Mouse (Mus musculus) layer of hippocampus, postnatal 14 days (tissue): Measurements from ENCODE around the gene 1520401A03Rik. TPM values are rescaled to one million over a fixed set of nuclear protein-coding genes. Genes with fewer than 3 reads are reported as not detected.
A peak's percentile ranks its signal among the peaks of the same experiment; 100 is the strongest.

Source experiments
- DNase-seq, 2 experiments: peaks; one replicate each; pipeline ENCODE4 v3.0.0; 2021 to 2022; ENCODE audit warnings: low spot score in 2 of 2, mixed read lengths in 1 of 2
- total RNA-seq, 2 experiments: library from RNA; stranded (reverse); gene quantifications; 2 replicates each; pipeline ENCODE4 v1.2.3; 2021

1520401A03Rik gene
- total RNA-seq, 2 experiments from 2014 or later = 0.14 to 0.16 TPM

DNA sequence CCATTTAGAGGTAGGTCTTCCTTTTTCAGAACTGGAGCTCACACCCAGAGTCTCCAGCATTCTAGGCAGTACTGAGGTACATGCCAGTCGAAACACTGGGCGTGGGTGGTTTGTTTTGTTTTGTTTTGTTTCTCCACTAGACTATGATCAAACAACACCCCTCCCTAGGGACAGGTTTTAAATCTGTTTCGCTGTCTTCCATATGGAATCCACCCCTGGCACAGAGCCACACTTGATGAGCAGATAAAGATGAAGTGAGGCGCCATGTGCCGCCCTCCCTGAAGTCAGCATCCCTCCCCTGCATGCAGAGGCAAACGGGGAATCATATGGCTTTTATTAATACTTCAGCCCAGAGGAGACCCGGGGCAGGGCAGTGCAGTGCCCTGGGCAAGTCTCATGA, 17.8 kb downstream of the 1520401A03Rik start:
- DNase-seq = peak in 1 of 2 experiments; percentile 26

DNA sequence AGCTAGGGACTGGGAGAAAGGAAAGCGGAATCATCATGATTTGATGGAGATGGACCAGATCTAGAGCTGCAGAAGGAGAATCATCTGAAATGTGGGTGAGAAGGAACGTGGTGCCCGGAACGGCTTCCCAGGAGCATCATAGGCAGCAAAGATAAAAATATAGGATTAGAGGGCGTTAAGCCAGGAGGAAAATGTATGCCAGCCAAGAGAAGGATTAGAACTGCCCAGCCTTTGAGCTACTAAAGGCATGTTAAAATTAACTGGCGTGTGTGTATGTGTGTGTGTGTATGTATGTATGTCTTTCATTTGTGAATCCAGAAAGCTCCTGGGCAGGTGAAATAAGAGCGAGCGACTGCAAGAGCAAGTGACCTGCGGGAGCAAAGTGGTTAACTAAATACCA, 19.3 kb downstream of the 1520401A03Rik start:
- DNase-seq = no peak

DNA sequence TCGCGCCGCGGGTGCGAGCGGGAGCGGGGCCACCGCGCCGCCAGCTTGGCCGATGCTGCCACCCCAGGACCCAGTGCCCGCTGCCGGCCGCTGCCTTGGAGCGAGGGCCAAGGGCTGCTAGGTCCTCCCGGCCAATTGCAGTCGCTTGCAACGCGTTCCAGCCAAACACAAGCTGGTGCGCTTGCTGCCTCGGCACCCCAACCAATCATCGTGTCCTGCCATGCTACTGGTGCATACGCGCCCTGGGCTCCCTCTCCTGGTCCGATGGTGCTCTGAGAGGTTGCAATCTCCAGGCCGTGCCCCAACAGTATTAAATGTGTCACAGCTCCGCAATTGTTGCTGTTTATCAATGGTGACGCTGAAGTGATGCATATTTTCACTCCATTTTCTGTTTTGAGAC, 22.5 kb downstream of the 1520401A03Rik start:
- peak; percentile 83 to 93 for DNase-seq

DNA sequence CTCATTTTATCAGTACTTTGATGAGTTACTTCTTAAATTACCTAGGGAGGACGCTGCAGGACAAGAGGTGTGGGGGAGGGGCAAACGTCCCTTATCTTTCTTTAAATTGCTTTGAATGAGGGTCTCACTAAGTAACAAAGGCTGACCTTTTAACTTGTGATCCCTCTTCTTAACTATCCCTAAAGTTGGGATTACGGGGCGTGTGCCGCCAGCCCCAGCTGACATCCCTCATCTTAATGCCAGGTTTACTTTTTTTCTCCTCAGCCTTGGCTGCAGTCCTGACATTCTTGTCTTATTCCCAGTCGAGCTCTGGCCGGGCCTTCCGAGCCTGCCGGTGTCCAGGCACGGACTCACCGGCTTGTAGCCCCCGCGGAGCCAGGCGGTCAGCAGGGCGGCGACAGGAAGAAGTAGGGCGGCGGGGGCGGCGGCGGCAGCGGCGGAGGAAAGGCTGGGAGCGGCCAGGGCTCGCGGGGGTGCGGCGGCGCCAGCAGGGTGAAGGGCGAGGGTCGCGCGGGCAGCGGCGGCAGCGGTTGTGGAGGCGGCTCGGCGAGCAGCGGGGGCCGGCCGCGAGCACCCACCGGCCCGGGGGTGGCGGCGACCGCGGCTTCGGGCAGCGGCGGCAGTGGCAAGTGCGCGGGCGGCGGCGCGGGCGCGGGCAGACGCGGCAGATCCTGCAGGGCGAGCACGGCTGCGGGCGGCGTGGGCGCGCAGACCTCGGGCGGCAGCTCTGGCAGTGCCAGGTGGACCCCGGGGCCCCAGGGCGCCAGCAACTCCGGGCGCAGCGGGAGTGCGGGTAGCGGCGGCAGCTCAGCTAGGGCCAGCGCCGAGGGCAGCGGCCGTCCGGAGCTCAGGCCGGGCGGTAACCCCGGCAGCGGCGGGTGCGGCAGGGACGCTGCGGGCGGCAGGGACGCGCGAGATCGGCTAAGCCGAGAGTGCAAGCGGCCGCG, 23.2 kb downstream of the 1520401A03Rik start:
- peak in 1 of 2 experiments; percentile 17 for DNase-seq

DNA sequence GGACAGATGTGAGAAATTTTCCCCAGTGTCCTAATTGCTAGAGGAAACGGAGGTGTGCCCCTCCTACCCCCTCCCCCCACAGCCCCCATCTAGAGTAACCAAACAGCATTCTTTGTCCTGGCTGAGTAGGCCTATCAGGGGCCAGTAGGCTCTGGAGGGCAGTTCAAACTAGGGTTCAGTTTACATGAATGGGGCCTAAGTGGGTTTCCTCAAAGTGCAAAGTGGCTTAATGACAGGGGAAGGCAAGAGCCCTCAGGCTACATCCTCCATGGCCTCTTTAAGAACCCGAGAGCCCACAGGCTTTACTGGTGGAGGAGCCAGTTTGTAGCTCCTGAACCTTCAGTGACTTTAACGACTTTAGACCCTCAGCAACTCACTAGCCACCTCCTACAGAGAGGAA, 26.8 kb downstream of the 1520401A03Rik start:
- no peak for DNase-seq

- no peak for DNase-seq
Observed at GRCm38 (mm10) chr17:23694491-23694890, 28.1 kb downstream of the 1520401A03Rik start.

GRCm38 (mm10) chr17:23683856-23684672, 38.5 kb downstream of the 1520401A03Rik start, which contains the start of gene Cldn9:
Gene Cldn9 (minus strand): TSS chr17:23684026.
- DNase-seq = no peak

DNA sequence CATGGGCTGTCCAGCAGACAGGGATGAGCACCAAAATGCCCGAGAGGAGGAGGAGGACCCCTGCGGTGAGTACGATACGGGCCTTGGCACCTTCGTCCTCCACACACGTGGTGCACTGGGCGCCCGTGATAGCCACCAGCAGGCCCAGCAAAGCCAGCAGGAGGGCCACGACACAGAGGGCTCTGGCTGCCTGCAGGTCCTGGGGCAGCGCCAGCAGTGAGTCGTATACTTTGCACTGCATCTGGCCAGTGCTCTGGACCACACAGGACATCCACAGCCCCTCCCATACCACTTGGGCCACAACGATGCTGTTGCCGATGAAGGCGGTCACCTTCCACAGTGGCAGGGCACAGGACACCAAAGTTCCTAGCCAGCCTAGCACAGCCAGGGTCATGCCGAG, 39.4 kb downstream of the 1520401A03Rik start:
- DNase-seq = no peak

DNA sequence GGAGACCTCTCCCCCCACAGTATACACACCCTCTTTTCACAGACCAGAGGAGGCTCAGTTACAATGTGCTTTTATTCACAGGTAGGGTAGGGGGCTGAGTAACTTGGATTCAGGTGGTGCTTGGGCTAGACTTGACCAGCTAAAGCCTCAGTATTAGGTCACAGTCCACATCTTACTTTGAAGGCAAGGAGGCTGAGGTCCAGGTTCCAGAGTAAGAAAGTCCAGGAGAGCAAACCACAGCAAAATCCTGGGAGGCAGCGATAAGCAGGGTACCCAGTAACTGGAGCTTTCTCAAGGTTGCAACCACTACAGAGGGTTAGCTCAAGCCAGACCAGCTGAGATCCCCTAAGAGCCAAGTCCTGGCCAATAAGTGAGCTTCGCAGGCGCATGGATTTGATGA, 40.1 kb downstream of the 1520401A03Rik start:
- no peak for DNase-seq

DNA sequence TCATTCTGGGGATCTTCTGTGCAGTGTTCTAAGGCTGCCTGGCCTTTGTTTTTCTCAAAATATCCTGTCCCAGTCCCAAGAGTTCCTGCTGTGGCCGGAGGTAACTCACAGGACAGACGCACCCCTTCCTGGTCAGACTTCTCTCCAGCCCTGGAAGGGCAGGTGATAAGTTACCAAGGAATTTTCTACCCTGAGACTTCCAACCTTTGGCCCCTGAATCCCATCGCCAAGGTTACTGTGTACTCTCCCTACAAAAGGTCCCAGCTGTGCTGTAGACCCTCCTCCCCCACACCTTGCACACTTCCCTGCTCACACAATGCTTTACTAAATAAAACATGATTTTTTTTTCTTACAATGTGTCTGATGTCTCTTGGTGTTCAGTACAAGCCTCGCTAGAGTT, 40.5 kb downstream of the 1520401A03Rik start:
- DNase-seq = no peak

DNA sequence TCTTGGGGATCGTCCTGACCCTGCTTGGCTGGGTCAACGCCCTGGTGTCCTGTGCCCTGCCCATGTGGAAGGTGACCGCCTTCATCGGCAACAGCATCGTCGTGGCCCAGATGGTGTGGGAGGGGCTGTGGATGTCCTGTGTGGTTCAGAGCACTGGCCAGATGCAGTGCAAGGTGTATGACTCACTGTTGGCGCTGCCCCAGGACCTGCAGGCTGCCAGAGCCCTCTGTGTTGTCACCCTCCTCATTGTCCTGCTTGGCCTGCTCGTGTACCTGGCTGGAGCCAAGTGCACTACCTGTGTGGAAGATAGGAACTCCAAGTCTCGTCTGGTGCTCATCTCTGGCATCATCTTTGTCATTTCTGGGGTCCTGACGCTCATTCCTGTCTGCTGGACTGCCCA, 41.5 kb downstream of the 1520401A03Rik start:
- no peak for DNase-seq

- DNase-seq = no peak
Observed at GRCm38 (mm10) chr17:23680336-23680735, 42.2 kb downstream of the 1520401A03Rik start.

DNA sequence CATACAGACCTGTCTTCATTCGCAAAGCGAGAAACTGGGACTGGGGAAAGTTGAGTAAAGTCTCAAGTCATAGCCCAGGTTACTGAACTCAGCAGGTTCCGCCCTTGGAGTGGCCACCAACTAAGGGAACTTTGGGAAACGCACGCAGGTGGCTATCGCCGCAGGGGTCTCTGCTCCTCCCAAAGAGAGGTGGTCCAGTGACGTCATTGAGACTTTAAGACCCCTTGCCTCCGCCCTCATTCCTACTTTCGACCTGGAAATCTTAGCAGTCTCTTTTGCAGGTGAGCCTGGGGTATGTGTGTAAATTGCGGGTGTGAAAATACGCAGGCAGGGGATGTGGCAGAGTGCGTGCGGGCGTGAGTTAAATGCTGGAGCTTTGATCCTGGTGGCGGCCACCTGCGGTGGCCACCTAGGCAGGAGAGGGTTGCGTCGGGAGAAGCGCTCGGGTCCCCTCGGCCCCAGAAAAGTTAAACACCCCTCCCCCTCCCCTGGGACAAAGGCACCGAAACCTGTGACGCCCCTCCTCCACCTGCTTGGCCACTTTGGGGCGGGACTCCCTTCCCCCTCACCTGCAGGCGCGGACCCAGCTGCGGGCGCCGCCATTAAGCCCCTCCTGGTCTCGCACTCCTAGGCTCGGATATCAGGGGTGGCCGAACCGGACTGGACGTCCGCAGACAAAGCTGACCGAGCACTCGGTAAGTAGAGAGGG, 43.3 kb downstream of the 1520401A03Rik start, which contains the start of gene Cldn6:
Gene Cldn6 (plus strand): TSS at position 123 of the 709 bp plus-strand sequence.
- DNase-seq = no peak

GRCm38 (mm10) chr17:23677236-23677679, 45.3 kb downstream of the 1520401A03Rik start, which contains the start of gene Tnfrsf12a:
Gene Tnfrsf12a (minus strand): TSS chr17:23677468.
- DNase-seq = peak; percentile 71 to 84

DNA sequence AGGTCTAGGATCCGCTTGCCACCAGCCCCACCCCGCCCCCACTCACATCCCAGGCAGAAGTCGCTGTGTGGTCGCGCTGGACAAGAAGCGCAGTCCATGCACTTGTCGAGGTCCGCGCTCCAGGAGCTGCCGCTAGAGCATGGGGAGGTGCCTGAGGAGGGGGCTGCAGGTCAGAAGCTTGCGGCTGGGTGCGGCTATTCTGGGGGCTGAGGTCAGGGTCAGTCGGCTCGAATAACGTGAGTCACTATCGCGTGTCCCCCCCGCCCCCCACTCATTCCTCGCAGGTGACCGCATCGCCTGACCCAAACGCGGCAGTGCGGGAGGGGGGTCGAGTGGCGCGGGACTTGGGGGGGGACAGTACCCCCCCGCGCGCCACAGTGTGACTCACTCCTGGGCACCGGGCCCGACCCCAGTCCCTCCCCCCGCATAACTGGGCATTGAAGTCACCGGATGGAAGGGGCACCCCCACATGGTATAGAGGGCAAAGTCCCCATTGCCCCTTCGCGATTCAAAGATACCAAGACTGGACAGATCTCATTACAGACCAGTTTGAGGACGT, 46.0 kb downstream of the 1520401A03Rik start:
- no peak for DNase-seq

DNA sequence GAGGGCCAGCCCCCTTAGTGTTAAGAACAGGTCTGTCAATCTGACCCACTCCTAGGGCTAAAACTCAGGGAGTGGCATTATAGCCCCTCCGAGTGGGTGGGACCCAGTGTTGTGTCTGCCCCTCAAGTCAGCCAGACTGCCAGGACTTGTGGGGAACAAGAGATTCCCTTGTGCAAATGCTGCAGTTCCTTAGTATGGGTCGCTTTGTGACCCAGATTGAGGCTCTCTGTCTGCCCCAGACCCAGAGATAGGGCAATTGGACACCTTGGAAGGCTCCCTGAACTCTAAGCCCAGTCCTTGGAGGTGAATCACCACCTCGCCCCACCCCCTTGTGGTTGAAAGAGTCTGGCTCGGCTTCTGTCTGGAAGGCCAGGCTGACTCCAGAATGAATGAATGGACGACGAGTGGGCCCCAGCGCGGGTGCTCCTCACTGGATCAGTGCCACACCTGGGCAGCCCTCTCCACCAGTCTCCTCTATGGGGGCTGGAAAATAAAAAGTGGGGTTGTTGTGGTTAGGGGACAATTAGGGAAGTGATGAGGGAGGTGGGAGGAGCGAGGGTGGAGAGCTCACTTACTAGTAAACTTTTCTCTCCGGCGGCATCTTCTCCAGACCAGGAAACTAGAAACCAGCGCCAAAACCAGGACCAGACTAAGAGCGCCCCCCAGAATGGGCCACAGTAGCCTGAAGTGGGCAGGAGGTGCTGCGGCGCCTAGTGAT, 46.9 kb downstream of the 1520401A03Rik start:
- DNase-seq = no peak

GRCm38 (mm10) chr17:23675127-23675526, 47.5 kb downstream of the 1520401A03Rik start:
- DNase-seq = no peak

- DNase-seq = peak in 1 of 2 experiments; percentile 32
Observed at GRCm38 (mm10) chr17:23674271-23674952, 48.2 kb downstream of the 1520401A03Rik start.

GRCm38 (mm10) chr17:23673424-23674073, 49.0 kb downstream of the 1520401A03Rik start, which contains the start of the genes Hcfc1r1 and Thoc6:
Gene Hcfc1r1 (plus strand): TSS chr17:23673596.
Gene Thoc6 (minus strand): TSS chr17:23673882.
- DNase-seq = peak; percentile 96 to 97
